Mouse (Mus musculus) limb, embryonic 13.5 days (tissue): ENCODE data around the gene C1qtnf1. TPM values are rescaled to one million over a fixed set of nuclear protein-coding genes. Genes with fewer than 3 reads are reported as not detected.

Source experiments
- ATAC-seq: fragments of 200-750 bp; cut with Nextera tagmentation; 2 replicates; pipeline ENCODE4 v1.8.0; 2017; ENCODE audit warnings: low read depth, moderate number of reproducible peaks, moderate TSS enrichment; ENCODE audit not compliant: low FRiP score
- H3K27ac ChIP-seq: fragments of 300-500 bp; sonication (generic); 2 replicates; pipeline ENCODE4 v1.5.1; 2015; ENCODE audit warnings: inconsistent platforms, mild to moderate bottlenecking, moderate library complexity
- H3K27me3 ChIP-seq: fragments of 300-500 bp; sonication (generic); 2 replicates; pipeline ENCODE4 v1.6.1; 2015; ENCODE audit warnings: mild to moderate bottlenecking, inconsistent platforms
- H3K36me3 ChIP-seq: fragments of 300-500 bp; sonication (generic); 2 replicates; pipeline ENCODE4 v1.6.1; 2015; ENCODE audit warnings: inconsistent platforms, mild to moderate bottlenecking, moderate library complexity
- H3K4me1 ChIP-seq: fragments of 300-500 bp; sonication (generic); 2 replicates; pipeline ENCODE4 v1.6.1; 2015; ENCODE audit warnings: inconsistent platforms
- H3K4me2 ChIP-seq: fragments of 300-500 bp; sonication (generic); replicated peaks from 2 replicates; pipeline ENCODE4 v1.6.1; 2015; ENCODE audit warnings: inconsistent platforms, mild to moderate bottlenecking, moderate library complexity
- H3K4me3 ChIP-seq: fragments of 300-500 bp; sonication (generic); 2 replicates; pipeline ENCODE4 v1.5.1; 2015; ENCODE audit warnings: moderate library complexity, mild to moderate bottlenecking, inconsistent platforms
- H3K9ac ChIP-seq: fragments of 300-500 bp; sonication (generic); 2 replicates; pipeline ENCODE4 v1.6.1; 2015; ENCODE audit warnings: mild to moderate bottlenecking, inconsistent platforms
- H3K9me3 ChIP-seq: fragments of 300-500 bp; sonication (generic); 2 replicates; pipeline ENCODE4 v1.6.1; 2016; ENCODE audit warnings: inconsistent platforms
- WGBS: fragments of 180-500 bp; shearing (Covaris S2); methylation state at CpG from one replicate; pipeline ENCODE4 v1.1.7; 2015; 5-methylcytosine and 5-hydroxymethylcytosine counted together
- polyA plus RNA-seq: library from polyadenylated mRNA; unstranded; fragments of >200 nt; fragmentation: Nextera tagmentation; extraction: Ambion mirVana; gene quantifications from 2 replicates; pipeline ENCODE4 v1.2.1, GENCODE M21; 2015

The C1qtnf1 gene
- polyA plus RNA-seq, 1 experiment from 2014 or later: 6.6 TPM

GRCm38 (mm10) chr11:118443201-118443970 lies 15.4 kb downstream of the C1qtnf1 start:
- no peak for ATAC-seq
- no peak overlapping the region for H3K4me3 ChIP-seq
- H3K27me3 ChIP-seq: 0 out of 2 replicates have a peak, but pooled peaks cover 4% of the 10 kb centered on the region
- H3K4me1 ChIP-seq: peaks cover 27% of the 10 kb centered on the region
- 30% methylated on average over 11 of the region's 11 CpGs for WGBS
- H3K27ac ChIP-seq: no peak overlapping the region
- H3K4me2 ChIP-seq: no peak overlapping the region
- no peaks in the 10 kb centered on the region for H3K9me3 ChIP-seq
- no peaks in the 10 kb centered on the region for H3K36me3 ChIP-seq
- H3K9ac ChIP-seq: no peak overlapping the region

GRCm38 (mm10) chr11:118445843-118446242 lies 17.8 kb downstream of the C1qtnf1 start:
- H3K9me3 ChIP-seq: no peaks in the 10 kb centered on the region
- WGBS: 15% methylated on average over 3 of the region's 3 CpGs
- 0 out of 2 replicates have a peak, but pooled peaks cover 4% of the 10 kb centered on the region for H3K27me3 ChIP-seq
- peaks cover 16% of the 10 kb centered on the region; the same call in 1 of the 2 replicates for H3K4me1 ChIP-seq
- no peaks in the 10 kb centered on the region for H3K36me3 ChIP-seq
- no peak overlapping the region for H3K27ac ChIP-seq
- H3K4me3 ChIP-seq: no peak overlapping the region
- no peak overlapping the region for H3K9ac ChIP-seq
- peak; percentile 54; the same call in 1 of the 2 replicates for ATAC-seq
- H3K4me2 ChIP-seq: no peak overlapping the region

DNA sequence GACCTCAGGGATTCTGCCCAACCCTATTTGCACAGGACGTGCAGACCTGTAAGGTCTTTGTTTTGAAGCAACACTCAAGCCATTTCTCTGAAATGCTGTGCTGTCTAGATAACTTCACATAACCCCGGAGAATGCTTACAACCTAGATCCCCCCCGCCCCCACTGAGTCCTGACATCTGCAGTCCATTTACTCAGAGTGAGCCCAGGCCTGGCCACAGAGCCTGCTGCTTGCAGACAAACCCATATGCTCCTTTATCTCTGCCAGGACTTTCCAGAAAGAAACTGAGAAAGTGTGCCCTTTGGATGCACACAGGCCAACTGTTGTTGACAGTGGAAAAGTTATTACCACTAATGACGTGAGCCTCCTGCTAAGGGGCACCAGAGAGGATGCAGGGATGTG lies 19.3 kb downstream of the C1qtnf1 start:
- no peak overlapping the region for H3K9ac ChIP-seq
- H3K4me3 ChIP-seq: no peak overlapping the region
- no peak for ATAC-seq
- peaks cover 16% of the 10 kb centered on the region; the same call in 1 of the 2 replicates for H3K4me1 ChIP-seq
- no peak overlapping the region for H3K4me2 ChIP-seq
- H3K27me3 ChIP-seq: 0 out of 2 replicates have a peak, but pooled peaks cover 4% of the 10 kb centered on the region
- WGBS: 30% methylated on average over 4 of the region's 4 CpGs
- 0 out of 2 replicates have a peak, but pooled peaks cover 4% of the 10 kb centered on the region for H3K36me3 ChIP-seq
- H3K9me3 ChIP-seq: no peaks in the 10 kb centered on the region
- H3K27ac ChIP-seq: no peak overlapping the region

- no peak overlapping the region for H3K4me2 ChIP-seq
- no peak overlapping the region for H3K9ac ChIP-seq
- WGBS: 87% methylated on average over 8 of the region's 8 CpGs
- H3K9me3 ChIP-seq: no peaks in the 10 kb centered on the region
- no peak overlapping the region for H3K4me3 ChIP-seq
- 0 out of 2 replicates have a peak, but pooled peaks cover 4% of the 10 kb centered on the region for H3K36me3 ChIP-seq
- H3K27me3 ChIP-seq: 0 out of 2 replicates have a peak, but pooled peaks cover 4% of the 10 kb centered on the region
- no peak overlapping the region for H3K27ac ChIP-seq
- peaks cover 16% of the 10 kb centered on the region; the same call in 1 of the 2 replicates for H3K4me1 ChIP-seq
- no peak for ATAC-seq
Measured at GRCm38 (mm10) chr11:118448385-118448784, 20.4 kb downstream of the C1qtnf1 start.

DNA sequence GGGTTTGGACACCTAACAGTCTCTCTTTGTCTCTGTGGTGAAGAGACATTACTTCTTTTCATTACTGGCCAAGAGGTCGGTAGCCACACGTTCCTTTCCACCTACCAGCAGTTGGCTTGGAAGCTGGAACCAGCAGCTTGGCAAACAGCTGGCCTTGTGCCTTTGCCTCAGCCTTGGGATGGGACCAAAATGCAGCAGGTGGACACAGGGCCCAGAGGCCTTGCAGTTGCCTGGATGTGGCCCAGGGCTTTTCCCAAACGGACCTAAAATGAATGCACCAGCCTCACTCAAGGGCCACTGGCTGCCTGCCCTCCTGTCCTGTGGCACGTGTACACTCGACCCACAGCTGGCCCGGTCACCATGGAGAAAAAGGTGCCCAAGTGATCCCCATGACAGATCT lies 23.2 kb downstream of the C1qtnf1 start:
- H3K4me2 ChIP-seq: no peak overlapping the region
- H3K27ac ChIP-seq: no peak overlapping the region
- H3K9ac ChIP-seq: no peak overlapping the region
- no peak overlapping the region for H3K4me3 ChIP-seq
- 0 out of 2 replicates have a peak, but pooled peaks cover 4% of the 10 kb centered on the region for H3K36me3 ChIP-seq
- no peaks in the 10 kb centered on the region for H3K27me3 ChIP-seq
- 84% methylated on average over 6 of the region's 6 CpGs for WGBS
- no peak for ATAC-seq
- H3K9me3 ChIP-seq: no peaks in the 10 kb centered on the region
- H3K4me1 ChIP-seq: peaks cover 14% of the 10 kb centered on the region; the same call in 1 of the 2 replicates

GRCm38 (mm10) chr11:118452955-118453354 lies 25.0 kb downstream of the C1qtnf1 start:
- H3K9me3 ChIP-seq: no peaks in the 10 kb centered on the region
- no peak overlapping the region for H3K27ac ChIP-seq
- no peaks in the 10 kb centered on the region for H3K27me3 ChIP-seq
- no peak overlapping the region for H3K9ac ChIP-seq
- ATAC-seq: no peak
- 78% methylated on average over 2 of the region's 2 CpGs for WGBS
- H3K4me1 ChIP-seq: no peaks in the 10 kb centered on the region
- 0 out of 2 replicates have a peak, but pooled peaks cover 4% of the 10 kb centered on the region for H3K36me3 ChIP-seq
- no peak overlapping the region for H3K4me2 ChIP-seq
- no peak overlapping the region for H3K4me3 ChIP-seq

DNA sequence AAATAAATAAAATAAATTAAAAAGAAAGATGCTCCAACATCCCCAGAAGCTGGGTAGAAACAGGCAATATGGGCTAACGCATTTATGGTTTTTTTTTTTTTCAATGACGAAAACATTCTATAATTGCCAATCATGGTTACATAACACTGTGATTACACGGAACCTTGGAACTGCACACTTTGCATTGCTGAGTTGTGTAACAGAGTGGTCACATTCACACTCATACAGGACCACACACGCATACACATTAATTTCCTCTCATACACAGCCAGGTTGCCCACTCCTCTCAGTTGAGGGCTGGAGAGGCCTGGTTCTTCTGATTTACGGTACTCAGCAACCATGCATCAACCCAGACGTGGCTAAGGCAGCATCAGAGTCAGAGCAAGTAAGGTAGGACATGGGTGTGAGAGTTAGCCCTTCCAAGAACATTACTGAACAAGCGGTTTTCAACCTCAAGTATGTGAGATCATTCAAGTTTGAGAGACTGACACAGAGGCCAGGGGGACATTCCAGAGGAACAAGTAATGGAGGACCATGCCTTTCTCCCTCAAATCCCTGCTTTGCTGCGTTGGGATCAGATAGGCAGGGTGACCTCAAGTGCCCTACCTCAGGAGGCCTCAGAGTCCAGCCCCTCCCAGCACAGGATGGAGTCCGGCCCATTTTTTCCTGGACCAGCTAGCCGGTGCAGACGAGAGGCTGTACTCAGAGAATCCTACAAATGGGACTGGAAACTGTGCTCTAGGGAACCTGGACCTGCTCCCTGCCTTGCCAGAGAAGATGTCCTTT lies 26.1 kb downstream of the C1qtnf1 start:
- no peak overlapping the region for H3K4me2 ChIP-seq
- H3K9ac ChIP-seq: 0 out of 2 replicates have a peak overlapping the region, but pooled peaks have one; percentile 31
- no peak overlapping the region for H3K4me3 ChIP-seq
- no peaks in the 10 kb centered on the region for H3K9me3 ChIP-seq
- peaks cover 4% of the 10 kb centered on the region for H3K4me1 ChIP-seq
- no peaks in the 10 kb centered on the region for H3K27me3 ChIP-seq
- WGBS: 70% methylated on average over 11 of the region's 11 CpGs
- ATAC-seq: no peak
- 0 out of 2 replicates have a peak, but pooled peaks cover 4% of the 10 kb centered on the region for H3K36me3 ChIP-seq
- H3K27ac ChIP-seq: no peak overlapping the region

- H3K27ac ChIP-seq: no peak overlapping the region
- no peak overlapping the region for H3K9ac ChIP-seq
- 80% methylated on average over 6 of the region's 6 CpGs for WGBS
- no peaks in the 10 kb centered on the region for H3K27me3 ChIP-seq
- H3K4me3 ChIP-seq: no peak overlapping the region
- no peak overlapping the region for H3K4me2 ChIP-seq
- H3K9me3 ChIP-seq: 0 out of 2 replicates have a peak, but pooled peaks cover 3% of the 10 kb centered on the region
- peaks cover 7% of the 10 kb centered on the region for H3K4me1 ChIP-seq
- 0 out of 2 replicates have a peak, but pooled peaks cover 4% of the 10 kb centered on the region for H3K36me3 ChIP-seq
- no peak for ATAC-seq
Measured at GRCm38 (mm10) chr11:118455788-118456187, 27.8 kb downstream of the C1qtnf1 start.

DNA sequence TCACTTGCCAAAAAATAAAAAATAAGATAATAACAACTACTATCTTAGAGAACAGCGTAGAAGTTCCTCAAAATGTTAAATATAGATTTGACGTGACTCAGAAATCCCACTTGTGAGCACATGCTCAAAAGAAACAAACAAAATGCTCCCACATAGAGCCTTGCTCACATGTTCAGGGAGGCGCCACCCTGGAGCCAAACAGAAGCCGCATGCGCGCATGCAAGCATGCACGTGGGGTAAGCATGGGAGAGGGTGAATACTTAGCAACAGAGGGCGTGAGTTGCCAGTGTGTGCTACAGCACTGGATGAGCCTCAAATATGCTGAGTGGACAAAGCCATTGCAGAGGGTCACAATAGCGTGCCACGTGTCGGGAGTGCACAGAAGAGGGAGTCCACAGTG lies 28.9 kb downstream of the C1qtnf1 start:
- no peak for ATAC-seq
- Histone ChIP-seq H3K27ac (no peak overlapping the region), H3K4me3 (no peak overlapping the region), H3K4me2 (no peak overlapping the region), H3K9ac (no peak overlapping the region), H3K27me3 (no peaks in the 10 kb centered on the region), H3K9me3 (0 out of 2 replicates have a peak, but pooled peaks cover 3% of the 10 kb centered on the region), H3K4me1 (peaks cover 7% of the 10 kb centered on the region), H3K36me3 (no peaks in the 10 kb centered on the region)
- WGBS: 83% methylated on average over 11 of the region's 11 CpGs

- 12% methylated on average over 8 of the region's 8 CpGs for WGBS
- Histone ChIP-seq H3K9ac (no peak overlapping the region), H3K36me3 (no peaks in the 10 kb centered on the region), H3K27ac (no peak overlapping the region), H3K4me3 (no peak overlapping the region), H3K27me3 (no peaks in the 10 kb centered on the region), H3K4me1 (peaks cover 7% of the 10 kb centered on the region), H3K4me2 (no peak overlapping the region; the same call in 1 of the 2 replicates), H3K9me3 (0 out of 2 replicates have a peak, but pooled peaks cover 3% of the 10 kb centered on the region)
- peak; percentile 36; the same call in 1 of the 2 replicates for ATAC-seq
Measured at GRCm38 (mm10) chr11:118459051-118459450, 31.0 kb downstream of the C1qtnf1 start.

GRCm38 (mm10) chr11:118459536-118459935 lies 31.5 kb downstream of the C1qtnf1 start:
- no peak overlapping the region for H3K27ac ChIP-seq
- H3K4me1 ChIP-seq: peaks cover 7% of the 10 kb centered on the region
- 74% methylated on average over 4 of the region's 4 CpGs for WGBS
- ATAC-seq: no peak
- no peaks in the 10 kb centered on the region for H3K27me3 ChIP-seq
- no peak overlapping the region for H3K4me2 ChIP-seq
- no peak overlapping the region for H3K4me3 ChIP-seq
- no peaks in the 10 kb centered on the region for H3K36me3 ChIP-seq
- H3K9ac ChIP-seq: no peak overlapping the region
- H3K9me3 ChIP-seq: 0 out of 2 replicates have a peak, but pooled peaks cover 3% of the 10 kb centered on the region

GRCm38 (mm10) chr11:118460280-118460679 lies 32.3 kb downstream of the C1qtnf1 start:
- Histone ChIP-seq H3K4me1 (peaks cover 7% of the 10 kb centered on the region), H3K27me3 (no peaks in the 10 kb centered on the region), H3K4me2 (no peak overlapping the region), H3K9me3 (0 out of 2 replicates have a peak, but pooled peaks cover 3% of the 10 kb centered on the region), H3K36me3 (no peaks in the 10 kb centered on the region), H3K9ac (no peak overlapping the region), H3K4me3 (no peak overlapping the region), H3K27ac (no peak overlapping the region)
- ATAC-seq: no peak
- 67% methylated on average over 6 of the region's 6 CpGs for whole genome bisulfite sequencing
